Mouse (Mus musculus) neural tube, embryonic 13.5 days (tissue): ENCODE results near the gene Fgf12. TPM values are rescaled to one million over a fixed set of nuclear protein-coding genes. Genes with fewer than 3 reads are reported as not detected.
A peak's percentile ranks its signal among the peaks of the same experiment; 100 is the strongest.

Experiments
- microRNA counts: library from miRNA; unstranded; fragments of <30 nt; microRNA quantifications from one replicate; lab custom pipeline; 2016
- microRNA-seq: library from miRNA; unstranded; fragments of <30 nt; microRNA quantifications from one replicate; pipeline ENCODE4, GENCODE M21; 2016
- polyA plus RNA-seq: library from polyadenylated mRNA; unstranded; fragments of >200 nt; fragmentation: Nextera tagmentation; extraction: Ambion mirVana; gene quantifications from 2 replicates; pipeline ENCODE4 v1.2.1, GENCODE M21; 2015

Gene Fgf12
- polyA plus RNA-seq, 1 experiment from 2014 or later, result 34.5 TPM

MicroRNA genes within 50 kb of the gene (microRNA counts, 519-probe panel; counts per million panel counts)
- 1,674 counts per million, percentile 10 among the panel's probes with 10 or more counts for microRNA mmu-miR-690 (lab: Ali Mortazavi, UCI)

Small RNA genes lying within 50 kb of the gene (microRNA-seq; reads per million reads assigned to microRNA genes)
- gene Mir690, result not detected

Other genes starting within 250 kb of the Fgf12 start
- gene Mb21d2, start 176.6 kb upstream of the Fgf12 start, polyA plus RNA-seq, result 13.5 TPM in 2 replicates